Mouse (Mus musculus) bone marrow macrophage, adult 2 months (primary cell): ENCODE data around the gene H2al1i.

Experiments used
- CTCF ChIP-seq: IDR thresholded peaks from 2 replicates; pipeline ENCODE4 v1.5.1; 2012; ENCODE audit warnings: low read depth, mild to moderate bottlenecking, low read length, moderate library complexity
- POLR2A ChIP-seq: IDR thresholded peaks from 2 replicates; pipeline ENCODE4 v1.6.1; 2012; ENCODE audit warnings: mild to moderate bottlenecking, low read depth, low read length, borderline replicate concordance

- TF ChIP-seq CTCF (no peak), POLR2A (no peak)
Measured at GRCm38 (mm10) chrX:11277083-11277482, 47.4 kb upstream of the H2al1i start.
